Mouse (Mus musculus) left cerebral cortex, adult 2 months (tissue): ENCODE results near the gene Pigp. TPM values are rescaled to one million over a fixed set of nuclear protein-coding genes. Genes with fewer than 3 reads are reported as not detected.

Experiments
- DNase-seq, 2 experiments: peaks; one replicate each; pipeline ENCODE4 v3.0.0; 2021 to 2022; ENCODE audit warnings: low spot score in 2 of 2, mixed read lengths in 1 of 2; ENCODE audit errors: extremely low spot score in 1 of 2
- H3K27ac ChIP-seq: fragments of 200-600 bp; 2 replicates; pipeline ENCODE4 v1.8.1; 2022
- H3K4me3 ChIP-seq: fragments of 200-600 bp; 2 replicates; pipeline ENCODE4 v1.8.1; 2022
- CTCF ChIP-seq: fragments of 200-600 bp; IDR thresholded peaks from 2 replicates; pipeline ENCODE4 v1.8.1; 2022; ENCODE audit warnings: antibody characterized with exemption, mild to moderate bottlenecking, moderate library complexity
- intact Hi-C: fragments of 180-260 bp; cut with DNase I; formaldehyde crosslinking; loops from one replicate; pipeline ENCODE4 v1.15.1; 2025
- long read RNA-seq, 2 experiments: library from polyadenylated mRNA; stranded (forward); transcript quantifications; one replicate each; pipeline ENCODE4 v2.0.0; 2021; ENCODE audit warnings: borderline mapping rate in 2 of 2
- total RNA-seq, 2 experiments: library from RNA; stranded (reverse); gene quantifications; 2 replicates each; pipeline ENCODE4 v1.2.3; 2021

The Pigp gene
- 10 to 100 TPM; 36.9 to 40.2 TPM for total RNA-seq
- long read RNA-seq, experiment 1, transcript Pigp-202 (5 exons, 745 nt): major isoform, 8 of 19 reads
- long read RNA-seq, experiment 1, partial matches to known transcripts: 0 of 19 reads
- long read RNA-seq, experiment 1, other reads (novel, unspliced or antisense): 1 of 19 reads
- long read RNA-seq, experiment 2, partial matches to known transcripts: 0 of 7 reads
- long read RNA-seq, experiment 2, other reads (novel, unspliced or antisense): 0 of 7 reads

DNA sequence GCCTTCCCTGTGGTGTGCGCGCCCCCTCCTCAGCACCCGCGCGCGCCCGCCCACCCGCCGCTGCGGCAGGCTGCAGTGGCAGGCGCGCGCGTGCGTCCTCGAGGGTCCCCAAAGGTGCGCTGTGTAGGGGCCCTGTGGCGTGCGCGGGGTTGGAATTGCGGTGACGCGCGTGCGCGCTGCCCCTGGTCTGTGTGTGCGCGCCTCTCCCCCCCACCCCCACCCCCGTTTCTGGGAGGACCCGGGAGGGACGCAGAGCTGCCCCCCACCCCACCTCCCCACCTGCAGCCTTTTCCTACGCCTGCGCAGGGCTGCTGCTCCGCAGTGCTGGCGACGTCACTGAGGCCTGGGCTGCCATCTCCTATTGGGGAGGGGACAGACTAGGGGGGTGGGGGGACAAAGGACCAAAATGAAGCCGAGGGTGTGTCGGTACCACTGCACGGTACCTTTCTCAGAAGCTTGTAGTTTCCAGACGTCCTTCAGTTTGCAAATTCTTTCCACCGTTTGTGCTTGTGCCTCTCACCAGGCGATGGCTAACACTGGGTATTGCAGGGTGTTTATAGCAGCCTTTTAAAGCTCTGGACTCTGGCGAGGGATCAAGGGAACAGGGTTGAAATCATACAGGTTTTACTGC lies at the start of gene Pigp:
Gene Pigp, minus strand, starts transcription at position 542 of the 631 bp plus-strand sequence.
- H3K4me3 ChIP-seq: peak within 1 kb of the TSS; percentile 81
- H3K27ac ChIP-seq: peak within 1 kb of the TSS; percentile 100
- intact Hi-C loops: no loop called here
- DNase-seq: no peak
- TF ChIP-seq CTCF: peak; percentile 42

DNA sequence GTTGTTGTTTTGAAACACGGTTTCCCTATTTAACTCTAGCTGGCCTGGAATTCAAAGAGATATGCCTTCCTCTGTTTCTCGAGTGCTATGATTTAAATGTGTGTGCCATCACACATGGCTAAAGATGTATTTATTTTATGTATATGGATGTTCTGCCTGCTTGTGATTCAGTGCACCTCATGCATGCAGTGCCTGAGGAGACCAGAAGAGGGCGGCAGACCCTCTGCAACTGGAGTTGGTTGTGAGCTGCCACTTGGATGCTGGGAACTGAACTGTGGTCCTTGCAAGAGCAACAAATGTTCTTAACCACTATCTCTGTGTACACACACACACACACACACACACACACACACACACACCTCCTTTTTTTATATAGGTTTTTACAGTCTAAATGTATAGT lies 48.9 kb upstream of the Pigp start:
- Histone ChIP-seq H3K4me3 (no peak overlapping the region), H3K27ac (no peak overlapping the region)
- peak; percentile 36 for TF ChIP-seq CTCF
- DNase-seq: no peak
- intact Hi-C loops: loop anchor here (5.0 kb wide), 1 partner anchor 278 kb away; no protein-coding TSS in a partner anchor

DNA sequence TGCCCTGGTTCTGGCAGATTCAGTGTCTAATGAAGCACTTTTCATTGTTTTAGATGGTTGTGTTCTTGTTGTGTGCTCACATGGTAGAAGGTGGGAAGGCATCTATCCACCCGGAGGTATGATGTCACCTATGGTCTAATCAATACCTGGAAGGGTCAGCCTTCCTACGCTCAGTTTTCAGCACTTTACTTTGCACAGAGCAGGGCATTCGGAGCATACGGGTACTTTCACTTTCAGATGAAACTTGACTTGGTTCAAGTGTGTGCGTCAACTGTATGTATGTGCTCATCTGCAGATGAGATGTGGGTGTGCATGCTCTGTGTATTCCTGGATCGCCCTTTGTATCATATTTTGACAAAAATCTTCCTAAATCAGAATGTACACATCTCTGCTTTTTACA lies 42.5 kb upstream of the Pigp start:
- no peak overlapping the region for H3K4me3 ChIP-seq
- DNase-seq: no peak
- H3K27ac ChIP-seq: no peak overlapping the region
- intact Hi-C loops: no loop called here
- TF ChIP-seq CTCF: no peak

DNA sequence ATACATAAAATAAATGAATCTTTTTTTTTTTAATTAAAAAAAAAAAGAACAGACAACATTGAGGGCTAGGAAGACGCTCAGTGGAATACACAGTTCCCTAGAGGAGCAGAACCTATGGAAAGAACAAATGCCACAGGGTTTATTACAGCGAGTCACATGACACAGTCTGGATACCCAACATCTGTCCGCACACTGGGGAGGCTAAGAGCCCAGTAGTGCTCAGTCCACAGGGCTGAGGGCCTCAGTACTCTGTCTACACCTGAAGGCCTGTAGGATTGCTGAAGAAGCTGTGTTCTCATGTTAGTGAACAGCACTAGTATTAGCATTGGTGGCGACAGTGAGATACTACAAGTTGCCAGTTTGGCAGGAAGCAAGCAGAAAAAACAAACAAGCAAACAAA lies 41.1 kb upstream of the Pigp start:
- Histone ChIP-seq H3K4me3 (no peak overlapping the region), H3K27ac (no peak overlapping the region)
- peak; percentile 17 for TF ChIP-seq CTCF
- no peak for DNase-seq
- intact Hi-C loops: no loop called here

DNA sequence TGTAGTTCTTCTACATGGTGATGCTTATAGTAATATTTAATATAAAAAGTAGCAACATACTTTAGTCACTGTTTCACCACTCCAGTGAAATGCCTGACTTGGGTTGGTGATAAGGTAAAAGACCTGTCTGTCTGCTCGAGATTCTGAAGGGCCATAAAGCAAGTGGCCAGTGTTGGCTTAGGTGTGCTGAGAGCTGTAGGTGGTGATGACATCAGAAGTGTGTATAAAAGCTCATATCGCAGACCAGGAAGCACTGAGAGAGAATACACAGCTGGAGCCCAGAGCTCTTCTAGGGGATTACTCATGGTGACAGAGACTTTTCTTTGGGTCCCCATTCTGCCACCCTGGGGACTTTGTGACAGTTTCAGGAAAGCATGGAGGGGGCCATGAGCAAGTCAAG lies 40.6 kb upstream of the Pigp start:
- DNase-seq: no peak
- intact Hi-C loops: no loop called here
- H3K4me3 ChIP-seq: no peak overlapping the region
- TF ChIP-seq CTCF: no peak
- H3K27ac ChIP-seq: no peak overlapping the region

DNA sequence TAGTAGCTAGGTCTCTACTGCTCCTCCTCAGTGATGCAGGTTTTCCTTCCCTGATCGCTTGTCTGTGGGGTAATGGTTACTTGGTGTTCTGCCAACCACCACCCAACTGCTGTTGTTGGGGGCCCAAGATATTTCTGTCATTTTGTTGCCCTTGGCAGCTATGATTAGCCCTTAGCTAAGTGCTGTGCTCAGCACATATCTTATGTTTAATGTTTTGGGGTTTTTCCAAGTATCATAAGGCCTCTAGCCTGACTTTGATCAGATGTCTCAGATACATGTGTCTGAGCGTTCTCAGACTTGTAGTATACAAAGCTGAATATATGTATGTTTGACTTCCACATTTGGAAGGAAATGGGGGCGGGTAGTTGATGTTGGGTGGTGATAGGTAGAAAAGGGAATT lies 39.6 kb upstream of the Pigp start:
- Histone ChIP-seq H3K4me3 (no peak overlapping the region), H3K27ac (no peak overlapping the region)
- DNase-seq: no peak
- intact Hi-C loops: no loop called here
- no peak for TF ChIP-seq CTCF

DNA sequence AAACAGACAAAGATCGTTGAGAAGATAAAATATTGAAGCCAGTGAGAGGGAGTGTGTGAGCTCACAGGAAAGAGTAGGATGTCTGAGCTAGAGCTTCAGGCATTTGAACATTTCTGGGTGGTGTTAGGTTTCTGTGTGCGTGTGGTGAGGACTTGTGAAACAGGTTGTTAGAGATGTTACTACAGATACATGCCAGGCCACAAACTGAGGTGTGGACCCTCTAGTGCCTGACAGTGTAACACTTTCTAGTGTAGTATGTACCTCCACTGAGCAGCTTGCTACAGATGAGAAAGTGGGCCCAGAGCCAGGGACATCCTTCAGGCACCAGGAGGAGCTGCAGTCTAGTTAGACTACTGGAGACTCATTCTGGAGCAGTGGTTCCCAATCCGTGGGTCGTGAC lies 30.5 kb upstream of the Pigp start:
- no peak for DNase-seq
- peak; percentile 14 for TF ChIP-seq CTCF
- no peak overlapping the region for H3K27ac ChIP-seq
- intact Hi-C loops: no loop called here
- H3K4me3 ChIP-seq: no peak overlapping the region

DNA sequence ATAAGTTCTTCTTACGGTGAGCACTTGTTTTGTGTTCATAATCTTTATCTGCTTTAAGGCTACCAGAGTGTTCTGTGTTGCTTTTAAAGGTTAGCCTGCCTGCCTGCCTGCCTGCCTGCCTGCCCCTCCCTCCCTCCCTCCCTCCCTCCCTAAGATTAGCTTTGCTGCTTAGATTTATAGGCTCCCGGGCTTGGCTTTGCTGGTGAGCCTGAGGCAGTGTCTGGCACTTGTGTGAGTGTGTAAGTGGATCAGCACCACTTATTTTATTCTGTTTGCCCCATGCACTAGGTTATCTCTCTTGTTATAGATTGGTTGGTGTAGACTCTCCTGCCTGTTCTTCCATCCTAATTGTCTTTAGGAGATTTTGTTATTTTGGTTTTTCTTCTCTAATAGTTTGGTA lies 30.0 kb upstream of the Pigp start:
- no peak for TF ChIP-seq CTCF
- Histone ChIP-seq H3K4me3 (no peak overlapping the region), H3K27ac (no peak overlapping the region)
- intact Hi-C loops: no loop called here
- no peak for DNase-seq

DNA sequence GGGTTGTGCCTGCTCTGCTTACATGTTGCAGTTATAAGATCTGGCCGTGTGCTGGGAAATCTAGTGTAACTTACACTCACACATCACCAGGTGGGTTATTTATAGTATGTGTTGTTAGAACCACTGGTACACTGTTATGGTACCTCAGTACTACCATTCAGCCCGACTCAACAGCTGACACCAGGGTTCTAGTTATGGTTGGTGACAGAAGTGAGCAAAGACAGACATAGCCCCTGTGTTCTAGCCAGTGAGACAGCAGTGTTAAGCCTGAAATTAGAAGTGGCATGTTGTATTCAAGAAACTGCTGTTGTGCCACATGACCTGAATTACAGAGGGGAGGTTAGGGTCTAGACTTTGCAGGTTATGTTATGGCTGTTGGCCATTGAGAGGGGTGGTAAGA lies 27.5 kb upstream of the Pigp start:
- Histone ChIP-seq H3K4me3 (no peak overlapping the region), H3K27ac (no peak overlapping the region)
- no peak for TF ChIP-seq CTCF
- DNase-seq: no peak
- intact Hi-C loops: no loop called here

DNA sequence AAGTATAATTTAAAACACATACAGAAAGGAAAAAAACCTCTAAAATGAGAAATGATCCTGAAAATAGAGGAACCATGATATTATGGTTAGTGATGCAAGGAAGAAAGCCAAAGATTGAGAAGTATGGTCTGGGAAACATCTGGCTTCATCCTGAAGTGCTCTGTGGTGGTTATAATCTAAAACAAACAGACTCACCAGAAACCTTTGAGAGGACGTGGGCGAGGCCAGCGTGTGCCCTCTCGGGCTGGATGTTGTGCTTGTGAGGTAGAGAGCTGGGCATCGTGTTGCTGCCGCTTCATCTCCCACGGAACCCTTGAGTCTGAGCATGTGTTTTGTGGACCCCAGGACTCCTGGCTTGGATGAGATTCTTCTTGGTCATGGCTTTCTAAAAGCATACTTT lies 25.0 kb upstream of the Pigp start:
- intact Hi-C loops: no loop called here
- no peak for TF ChIP-seq CTCF
- DNase-seq: no peak
- H3K4me3 ChIP-seq: no peak overlapping the region
- H3K27ac ChIP-seq: no peak overlapping the region

DNA sequence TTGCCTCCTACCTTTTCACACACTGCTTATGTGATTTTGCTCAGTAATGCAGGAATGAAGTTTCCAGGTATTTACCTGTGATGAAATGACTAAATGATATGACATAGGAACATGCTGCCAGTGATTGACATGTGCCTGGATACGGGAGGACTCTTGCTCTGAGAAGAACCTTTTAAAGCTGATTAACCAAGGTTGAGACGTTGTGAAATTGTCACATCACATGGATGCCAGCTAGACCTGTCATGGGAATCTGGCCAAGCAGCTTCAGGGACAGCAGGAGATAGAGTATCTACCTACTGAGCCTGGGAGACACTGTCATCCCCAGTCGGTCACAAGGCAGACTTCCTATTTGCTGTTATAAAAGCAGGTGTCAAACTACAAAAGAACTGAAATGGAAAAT lies 23.4 kb upstream of the Pigp start:
- Histone ChIP-seq H3K4me3 (no peak overlapping the region), H3K27ac (no peak overlapping the region)
- intact Hi-C loops: no loop called here
- TF ChIP-seq CTCF: no peak
- no peak for DNase-seq

DNA sequence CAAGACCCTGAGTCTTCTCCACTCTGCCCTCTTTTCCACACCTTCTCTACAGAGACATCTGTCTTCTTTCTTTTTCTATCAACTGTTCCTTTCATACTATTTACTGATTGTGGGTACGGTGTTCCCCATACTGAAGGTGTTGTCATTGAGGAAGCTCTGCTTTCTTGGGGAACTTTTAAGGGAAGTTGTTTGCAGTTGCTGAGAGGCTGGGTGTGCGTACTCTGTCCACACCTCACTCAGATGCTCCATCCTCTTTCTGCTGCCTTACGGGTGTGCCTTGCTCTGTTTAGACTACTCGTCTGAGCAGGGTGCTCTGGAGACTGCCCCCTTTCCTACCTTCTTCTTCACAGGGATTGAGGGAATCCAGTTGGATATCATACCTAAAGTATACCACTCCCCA lies 20.7 kb upstream of the Pigp start:
- intact Hi-C loops: no loop called here
- DNase-seq: no peak
- Histone ChIP-seq H3K27ac (no peak overlapping the region), H3K4me3 (no peak overlapping the region)
- TF ChIP-seq CTCF: no peak

DNA sequence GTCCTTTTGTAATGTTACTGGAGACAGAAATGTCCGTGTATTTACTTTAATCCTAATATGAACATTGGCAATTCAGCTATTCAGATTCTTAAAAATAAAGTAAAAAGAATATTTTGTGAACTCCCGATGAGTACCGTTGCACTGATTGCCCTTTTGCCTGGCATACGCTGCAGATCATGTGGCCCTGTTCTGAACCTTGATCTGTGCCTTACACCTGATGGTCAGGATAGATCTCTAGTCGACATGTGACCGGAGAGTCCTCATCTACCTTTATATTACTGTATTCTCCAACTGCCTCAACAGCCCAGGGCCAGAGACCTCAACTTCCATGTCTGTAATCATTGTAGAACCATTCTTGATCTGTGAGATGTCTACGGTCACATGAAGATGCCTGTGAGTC lies 16.0 kb upstream of the Pigp start:
- Histone ChIP-seq H3K4me3 (no peak overlapping the region), H3K27ac (no peak overlapping the region)
- intact Hi-C loops: no loop called here
- no peak for TF ChIP-seq CTCF
- DNase-seq: no peak
